Mouse (Mus musculus): Measurements from ENCODE around the gene Akt3. TPM values are rescaled to one million over a fixed set of nuclear protein-coding genes. Genes with fewer than 3 reads are reported as not detected.
A peak's percentile ranks its signal among the peaks of the same experiment; 100 is the strongest.

The Akt3 gene
- total RNA-seq (2014; rRNA removed) (129 and 143 TPM in 2 replicates), polyA plus RNA-seq (2015; fragmentation: Nextera tagmentation; extraction: Ambion mirVana) (18.6 and 18.7 TPM in 2 replicates)

GRCm38 (mm10) chr1:177258034-177258342 is at the start of gene Akt3:
Gene Akt3 (minus strand): TSS chr1:177258203.
- DNase-seq = no peak

GRCm38 (mm10) chr1:177307549-177307948 is 49.5 kb upstream of the Akt3 start:
- Histone ChIP-seq H3K4me2 (ENCODE audit: low read depth) (peak overlapping the region; percentile 32), H3K27ac (ENCODE audit: low read depth, low read length) (peak overlapping the region; percentile 52), H3K4me3 (ENCODE audit: low read depth, low read length) (no peak overlapping the region), H3K9me3 (ENCODE audit: low read length) (no peaks in the 10 kb centered on the region), H3K27me3 (ENCODE audit: insufficient read depth, low read length) (no peaks in the 10 kb centered on the region), H3K36me3 (ENCODE audit: insufficient read depth) (no peaks in the 10 kb centered on the region), H3K9ac (0 out of 2 replicates have a peak overlapping the region, but pooled peaks have one; percentile 6), H3K4me1 (ENCODE audit: insufficient read depth) (peaks cover 9% of the 10 kb centered on the region; the same call in 1 of the 2 replicates)
- DNase-seq (peak; percentile 43), ATAC-seq (peak; percentile 20; the same call in 1 of the 2 replicates)
- TF ChIP-seq CTCF (IDR thresholded peaks at IDR 0.05; ENCODE audit: low read depth) = no peak
- 38% methylated on average over 11 of the region's 11 CpGs for WGBS

More at GRCm38 (mm10) chr1:177258034-177258342, at the start of gene Akt3:
- 0% methylated on average over 3 of the region's 32 CpGs for WGBS
- peak; percentile 46 for ATAC-seq
- Histone ChIP-seq H3K27me3 (ENCODE audit: insufficient read depth, low read length) (no peaks in the 10 kb centered on the region), H3K4me3 (ENCODE audit: low read depth, low read length) (peak within 1 kb of the TSS; percentile 98), H3K9ac (peak within 1 kb of the TSS; percentile 96), H3K9me3 (ENCODE audit: low read length) (no peaks in the 10 kb centered on the region), H3K36me3 (ENCODE audit: insufficient read depth) (no peaks in the 10 kb centered on the region), H3K27ac (ENCODE audit: low read depth, low read length) (peak within 1 kb of the TSS; percentile 100), H3K4me1 (ENCODE audit: insufficient read depth) (peaks cover 13% of the 10 kb centered on the region), H3K4me2 (ENCODE audit: low read depth) (peak within 1 kb of the TSS; percentile 93)
- TF ChIP-seq CTCF (IDR thresholded peaks at IDR 0.05; ENCODE audit: low read depth) = no peak

GRCm38 (mm10) chr1:177298231-177298630 is 40.2 kb upstream of the Akt3 start:
- Histone ChIP-seq H3K4me1 (ENCODE audit: insufficient read depth) (no peaks in the 10 kb centered on the region), H3K9me3 (ENCODE audit: low read length) (no peaks in the 10 kb centered on the region), H3K36me3 (ENCODE audit: insufficient read depth) (no peaks in the 10 kb centered on the region), H3K27ac (ENCODE audit: low read depth, low read length) (no peak overlapping the region), H3K4me3 (ENCODE audit: low read depth, low read length) (no peak overlapping the region), H3K4me2 (ENCODE audit: low read depth) (no peak overlapping the region), H3K9ac (no peak overlapping the region), H3K27me3 (ENCODE audit: insufficient read depth, low read length) (no peaks in the 10 kb centered on the region)
- TF ChIP-seq CTCF (IDR thresholded peaks at IDR 0.05; ENCODE audit: low read depth) = no peak
- 59% methylated on average over 1 of the region's 1 CpGs for WGBS
- DNase-seq = peak; percentile 28
- no peak for ATAC-seq

- DNase-seq (peak; percentile 13), ATAC-seq (no peak)
- H3K36me3 ChIP-seq (ENCODE audit: insufficient read depth) = no peaks in the 10 kb centered on the region
- no peaks in the 10 kb centered on the region for H3K4me1 ChIP-seq (ENCODE audit: insufficient read depth)
- no peaks in the 10 kb centered on the region for H3K27me3 ChIP-seq (ENCODE audit: insufficient read depth, low read length)
- no peak overlapping the region for H3K27ac ChIP-seq (ENCODE audit: low read depth, low read length)
- H3K9me3 ChIP-seq (ENCODE audit: low read length) = no peaks in the 10 kb centered on the region
- no peak overlapping the region for H3K4me2 ChIP-seq (ENCODE audit: low read depth)
- no peak for TF ChIP-seq CTCF (IDR thresholded peaks at IDR 0.05; ENCODE audit: low read depth)
- no peak overlapping the region for H3K4me3 ChIP-seq (ENCODE audit: low read depth, low read length)
- 10% methylated on average over 3 of the region's 3 CpGs for WGBS
- no peak overlapping the region for H3K9ac ChIP-seq
Measured at GRCm38 (mm10) chr1:177286764-177287163, 28.8 kb upstream of the Akt3 start.

- no peak for TF ChIP-seq CTCF (IDR thresholded peaks at IDR 0.05; ENCODE audit: low read depth)
- Histone ChIP-seq H3K27me3 (ENCODE audit: insufficient read depth, low read length) (no peaks in the 10 kb centered on the region), H3K4me1 (ENCODE audit: insufficient read depth) (no peaks in the 10 kb centered on the region), H3K4me2 (ENCODE audit: low read depth) (no peak overlapping the region), H3K27ac (ENCODE audit: low read depth, low read length) (no peak overlapping the region), H3K9me3 (ENCODE audit: low read length) (no peaks in the 10 kb centered on the region), H3K36me3 (ENCODE audit: insufficient read depth) (no peaks in the 10 kb centered on the region), H3K4me3 (ENCODE audit: low read depth, low read length) (no peak overlapping the region), H3K9ac (no peak overlapping the region)
- ATAC-seq (no peak), DNase-seq (no peak)
Measured at GRCm38 (mm10) chr1:177281925-177282324, 23.9 kb upstream of the Akt3 start.

- H3K4me1 ChIP-seq (ENCODE audit: insufficient read depth) = no peaks in the 10 kb centered on the region
- H3K27me3 ChIP-seq (ENCODE audit: insufficient read depth, low read length) = no peaks in the 10 kb centered on the region
- WGBS = 91% methylated on average over 5 of the region's 5 CpGs
- H3K27ac ChIP-seq (ENCODE audit: low read depth, low read length) = no peak overlapping the region
- no peak for DNase-seq
- no peak overlapping the region for H3K4me2 ChIP-seq (ENCODE audit: low read depth)
- no peak for TF ChIP-seq CTCF (IDR thresholded peaks at IDR 0.05; ENCODE audit: low read depth)
- no peak overlapping the region for H3K9ac ChIP-seq
- H3K9me3 ChIP-seq (ENCODE audit: low read length) = no peaks in the 10 kb centered on the region
- no peak for ATAC-seq
- H3K36me3 ChIP-seq (ENCODE audit: insufficient read depth) = no peaks in the 10 kb centered on the region
- no peak overlapping the region for H3K4me3 ChIP-seq (ENCODE audit: low read depth, low read length)
Measured at GRCm38 (mm10) chr1:177277361-177277760, 19.4 kb upstream of the Akt3 start.

GRCm38 (mm10) chr1:177267645-177268044 is 9.6 kb upstream of the Akt3 start:
- H3K4me3 ChIP-seq (ENCODE audit: low read depth, low read length) = no peak overlapping the region
- WGBS = 94% methylated on average over 1 of the region's 1 CpGs
- no peak overlapping the region for H3K27ac ChIP-seq (ENCODE audit: low read depth, low read length)

More at GRCm38 (mm10) chr1:177267645-177268044, 9.6 kb upstream of the Akt3 start:
- Histone ChIP-seq H3K9me3 (ENCODE audit: low read length) (no peaks in the 10 kb centered on the region), H3K4me2 (ENCODE audit: low read depth) (no peak overlapping the region), H3K36me3 (ENCODE audit: insufficient read depth) (no peaks in the 10 kb centered on the region), H3K9ac (no peak overlapping the region), H3K4me1 (ENCODE audit: insufficient read depth) (no peaks in the 10 kb centered on the region), H3K27me3 (ENCODE audit: insufficient read depth, low read length) (no peaks in the 10 kb centered on the region)
- no peak for TF ChIP-seq CTCF (IDR thresholded peaks at IDR 0.05; ENCODE audit: low read depth)
- ATAC-seq (no peak), DNase-seq (no peak)

Measured in forebrain, postnatal 0 days (tissue).